Mouse (Mus musculus) central nervous system, embryonic 14 days (tissue): ENCODE measurements around the gene Fmo9. TPM values are rescaled to one million over a fixed set of nuclear protein-coding genes. Genes with fewer than 3 reads are reported as not detected.

Source experiments
- polyA plus RNA-seq: library from polyadenylated mRNA; depleted of rRNA; stranded (reverse); fragments of >200 nt; gene quantifications from 2 replicates; pipeline ENCODE4 v1.2.3, GENCODE M21; 2012; rRNA removed

Gene Fmo9
- polyA plus RNA-seq: not detected in 2 replicates

DNA sequence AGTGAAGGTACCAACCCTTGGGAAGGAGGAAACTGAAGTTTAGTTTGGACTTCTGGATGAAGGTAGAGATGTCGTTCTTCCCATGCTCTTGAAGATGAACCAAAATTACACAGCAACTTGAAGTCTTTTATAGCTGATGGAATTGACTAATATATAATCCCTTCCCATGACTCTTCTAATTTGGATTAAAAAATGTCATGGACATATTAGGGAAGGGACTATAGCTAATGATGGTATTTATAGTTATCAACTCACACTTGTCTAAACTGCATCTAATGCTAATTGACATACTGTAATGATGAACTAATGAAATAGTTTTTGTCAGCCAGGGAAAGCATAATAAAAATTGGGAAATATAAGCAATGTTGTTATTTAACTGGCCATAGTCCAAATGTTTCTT is at the start of gene Fmo9:
Fmo9 (minus strand) TSS at position 101 of the 400 bp plus-strand sequence.

DNA sequence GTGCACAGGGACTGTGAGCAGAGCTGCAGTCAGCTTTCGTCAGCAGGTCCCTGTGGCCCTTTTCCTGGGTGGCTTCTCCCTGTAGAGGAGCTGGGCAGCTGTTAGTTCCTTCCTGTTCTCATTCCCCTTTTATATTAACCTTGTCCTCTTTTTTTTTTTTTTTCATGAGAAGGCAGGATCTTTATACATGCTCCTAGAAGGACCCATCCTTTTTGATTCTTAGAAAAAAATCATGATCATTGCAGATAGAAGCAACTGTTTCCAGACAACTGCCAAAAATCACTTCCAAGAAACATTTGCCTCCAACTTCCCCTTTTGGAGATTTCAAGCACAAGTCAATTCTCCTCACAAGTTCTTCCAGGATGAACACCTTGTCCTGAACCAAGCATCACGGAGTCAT is 34.1 kb downstream of the Fmo9 start, which contains the start of gene Gm4847:
Gm4847 (minus strand) TSS at position 101 of the 400 bp plus-strand sequence.

Other genes starting within 250 kb of the Fmo9 start
- not detected in 2 replicates for gene Gm4846, start 184.3 kb downstream of the Fmo9 start, polyA plus RNA-seq
- gene Gm4847, start 34.2 kb downstream of the Fmo9 start, polyA plus RNA-seq: not detected in 2 replicates